Comparison of ENCODE assay signal across 23 mouse cellular contexts in the genomic region with DNA sequence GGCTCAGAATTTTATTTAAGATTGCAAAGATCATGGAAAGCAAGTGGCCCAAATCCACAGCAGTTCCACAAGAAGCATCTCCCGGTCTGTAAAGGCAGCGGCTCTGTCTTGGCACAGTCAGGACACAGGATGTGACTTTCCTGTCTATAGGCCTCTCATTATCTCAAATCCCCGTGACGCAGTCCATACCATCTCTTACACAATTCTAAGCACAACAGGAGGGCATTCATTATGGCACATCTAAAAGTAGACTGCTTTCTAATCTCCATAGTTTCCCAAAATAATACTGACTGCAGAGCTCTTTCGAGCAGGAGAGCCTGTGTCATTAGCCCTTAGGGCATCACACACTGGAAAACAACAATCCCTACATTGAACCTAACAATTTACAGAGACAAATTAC. TPM values are rescaled to one million over a fixed set of nuclear protein-coding genes. Genes with fewer than 3 reads are reported as not detected.
DNase-seq lines count a peak whose midpoint lies in the region; ATAC-seq and TF ChIP-seq lines count a peak whose summit lies in the region.
"Had no signal": no experiment of that assay in that cellular context is flagged by ENCODE, and none has a peak within 500 bp of the region (broad histone marks: within the 10 kb centered on the region; RNA-seq: fewer than 3 reads in every experiment).

No protein-coding gene starts in this region.

- no peaks in the 10 kb centered on the region for H3K9me3 ChIP-seq in embryonic facial prominence, embryonic 14.5 days (ENCODE audit: control insufficient read depth, low read length)
- H3K9me3 ChIP-seq in embryonic facial prominence, embryonic 10.5 days = no peaks in the 10 kb centered on the region
- H3K9me3 ChIP-seq in heart, embryonic 12.5 days (replicated peaks) = no peaks in the 10 kb centered on the region
- no peaks in the 10 kb centered on the region for H3K9me3 ChIP-seq in kidney, embryonic 16.5 days (ENCODE audit: low read length)
- H3K9me3 ChIP-seq: forebrain, embryonic 13.5 days; G1E; liver, embryonic 13.5 days; midbrain, embryonic 15.5 days had no signal

- no peaks in the 10 kb centered on the region for H3K79me2 ChIP-seq in macrophage (ENCODE audit: inconsistent target)

- no peak overlapping the region for H3K4me3 ChIP-seq in embryonic facial prominence, embryonic 14.5 days (ENCODE audit: low read depth, low read length)
- no peak overlapping the region for H3K4me3 ChIP-seq in embryonic facial prominence, embryonic 10.5 days
- no peak overlapping the region for H3K4me3 ChIP-seq in heart, embryonic 12.5 days
- H3K4me3 ChIP-seq in left cerebral cortex, adult 2 months = no peak overlapping the region
- no peak overlapping the region for H3K4me3 ChIP-seq in macrophage (ENCODE audit: inconsistent target)
- no peak overlapping the region for H3K4me3 ChIP-seq in kidney, embryonic 16.5 days (ENCODE audit: low read length)
- H3K4me3 ChIP-seq: forebrain, embryonic 13.5 days; liver, embryonic 13.5 days; midbrain, embryonic 15.5 days had no signal

- 0 out of 2 replicates have a peak overlapping the region, but pooled peaks have one; percentile 15 for H3K27ac ChIP-seq in embryonic facial prominence, embryonic 14.5 days (replicated peaks; ENCODE audit: low read depth, low read length)
- H3K27ac ChIP-seq in embryonic facial prominence, embryonic 10.5 days (replicated peaks) = no peak overlapping the region
- peak overlapping the region; percentile 87 for H3K27ac ChIP-seq in heart, embryonic 12.5 days (ENCODE audit: poor library complexity, severe bottlenecking)
- peak overlapping the region; percentile 66 for H3K27ac ChIP-seq in left cerebral cortex, adult 2 months
- H3K27ac ChIP-seq in macrophage = peak overlapping the region; percentile 25
- H3K27ac ChIP-seq in kidney, embryonic 16.5 days (ENCODE audit: low read length) = no peak overlapping the region
- H3K27ac ChIP-seq: forebrain, embryonic 13.5 days; hindbrain, embryonic 14.5 days; liver, embryonic 13.5 days; midbrain, embryonic 15.5 days had no signal

- no peak for ATAC-seq in embryonic facial prominence, embryonic 14.5 days (ENCODE audit: low read depth)
- ATAC-seq in heart, embryonic 12.5 days (ENCODE audit: insufficient number of reproducible peaks, low FRiP score) = peak; percentile 75; the same call in 1 of the 2 replicates
- no peak for ATAC-seq in kidney, embryonic 16.5 days (ENCODE audit: low FRiP score, low TSS enrichment)
- ATAC-seq: forebrain, embryonic 13.5 days; midbrain, embryonic 15.5 days had no signal

- no peak overlapping the region for H3K4me2 ChIP-seq in embryonic facial prominence, embryonic 14.5 days (ENCODE audit: low read depth, low read length)
- H3K4me2 ChIP-seq in heart, embryonic 12.5 days = no peak overlapping the region
- H3K4me2 ChIP-seq in kidney, embryonic 16.5 days (replicated peaks; ENCODE audit: low read depth, low read length) = no peak overlapping the region
- H3K4me2 ChIP-seq: forebrain, embryonic 13.5 days; hindbrain, embryonic 14.5 days; liver, embryonic 13.5 days; midbrain, embryonic 15.5 days had no signal

- no peaks in the 10 kb centered on the region for H3K4me1 ChIP-seq in embryonic facial prominence, embryonic 14.5 days (ENCODE audit: control insufficient read depth, insufficient read depth, low read length)
- H3K4me1 ChIP-seq in embryonic facial prominence, embryonic 10.5 days = no peaks in the 10 kb centered on the region
- peaks cover 18% of the 10 kb centered on the region for H3K4me1 ChIP-seq in heart, embryonic 12.5 days (replicated peaks)
- no peaks in the 10 kb centered on the region for H3K4me1 ChIP-seq in kidney, embryonic 16.5 days (ENCODE audit: insufficient read depth, low read length)
- H3K4me1 ChIP-seq: forebrain, embryonic 13.5 days; midbrain, embryonic 15.5 days had no signal

- no peaks in the 10 kb centered on the region for H3K27me3 ChIP-seq in embryonic facial prominence, embryonic 14.5 days (replicated peaks; ENCODE audit: control insufficient read depth, insufficient read depth, low read length)
- no peaks in the 10 kb centered on the region for H3K27me3 ChIP-seq in embryonic facial prominence, embryonic 10.5 days (replicated peaks; ENCODE audit: low read depth, poor library complexity, severe bottlenecking)
- no peaks in the 10 kb centered on the region for H3K27me3 ChIP-seq in heart, embryonic 12.5 days (replicated peaks)
- H3K27me3 ChIP-seq in kidney, embryonic 16.5 days (ENCODE audit: insufficient read depth, low read length) = no peaks in the 10 kb centered on the region
- H3K27me3 ChIP-seq: forebrain, embryonic 13.5 days; liver, embryonic 13.5 days; midbrain, embryonic 15.5 days had no signal

- intact Hi-C loops in heart, postnatal 10 days (cut with DNase I) = no loop called here
- intact Hi-C loops in left cerebral cortex, adult 2 months (cut with DNase I) = no loop called here
- intact Hi-C loops in left cerebral cortex, postnatal 4 days (cut with DNase I) = no loop called here

- no peak for DNase-seq in embryonic facial prominence, embryonic 14.5 days (ENCODE audit: low spot score)
- no peak for DNase-seq in embryonic facial prominence, embryonic 10.5 days (ENCODE audit: low spot score)
- no peak for DNase-seq in heart, postnatal 10 days
- no peak for DNase-seq in left cerebral cortex, adult 2 months (ENCODE audit: extremely low spot score in 1 of 2, low spot score in 2 of 2)
- no peak for DNase-seq in left cerebral cortex, postnatal 4 days
- DNase-seq: adrenal gland, postnatal 10 days; cerebellum, postnatal 14 days; gastrocnemius, postnatal 36 days; kidney, adult 11 months; kidney, postnatal 25 days; liver, embryonic 13.5 days; lung, adult 2 months; lung, postnatal 10 days; right cerebral cortex, adult 18-20 months; spleen, adult 18-20 months; thymus, postnatal 14 days had no signal

- 56% methylated on average over 5 of the region's 5 CpGs for WGBS in embryonic facial prominence, embryonic 14.5 days
- 55% methylated on average over 5 of the region's 5 CpGs for WGBS in embryonic facial prominence, embryonic 10.5 days
- WGBS in heart, embryonic 12.5 days = 19% methylated on average over 5 of the region's 5 CpGs
- WGBS in macrophage (ENCODE audit: missing documents) = 71% methylated on average over 5 of the region's 5 CpGs
- 78% methylated on average over 5 of the region's 5 CpGs for WGBS in kidney, embryonic 16.5 days

- H3K36me3 ChIP-seq in embryonic facial prominence, embryonic 14.5 days (ENCODE audit: control insufficient read depth, insufficient read depth, low read length) = 0 out of 2 replicates have a peak, but pooled peaks cover 8% of the 10 kb centered on the region
- H3K36me3 ChIP-seq in embryonic facial prominence, embryonic 10.5 days (replicated peaks) = peaks cover 9% of the 10 kb centered on the region; the same call in 1 of the 2 replicates
- 0 out of 2 replicates have a peak, but pooled peaks cover 9% of the 10 kb centered on the region for H3K36me3 ChIP-seq in heart, embryonic 12.5 days
- no peaks in the 10 kb centered on the region for H3K36me3 ChIP-seq in macrophage (ENCODE audit: inconsistent target)
- H3K36me3 ChIP-seq in kidney, embryonic 16.5 days (ENCODE audit: insufficient read depth, low read length) = no peaks in the 10 kb centered on the region
- H3K36me3 ChIP-seq: liver, embryonic 13.5 days; midbrain, embryonic 15.5 days had no signal

- H3K9ac ChIP-seq in embryonic facial prominence, embryonic 14.5 days (ENCODE audit: low read depth, low read length) = no peak overlapping the region
- H3K9ac ChIP-seq in heart, embryonic 12.5 days = no peak overlapping the region
- H3K9ac ChIP-seq in kidney, embryonic 16.5 days (replicated peaks; ENCODE audit: low read length) = no peak overlapping the region
- H3K9ac ChIP-seq: forebrain, embryonic 13.5 days; hindbrain, embryonic 14.5 days; liver, embryonic 13.5 days; midbrain, embryonic 15.5 days had no signal

- no peak for TF ChIP-seq CTCF in left cerebral cortex, adult 2 months (IDR thresholded peaks at IDR 0.05)

RNA-seq across cellular contexts. Expression of a gene that starts 17.0 kb away (rescaled TPM):
- polyA plus RNA-seq in embryonic facial prominence, embryonic 14.5 days (2014; fragmentation: Nextera tagmentation; extraction: Ambion mirVana) = 40.5 and 43.2 TPM in 2 replicates
- polyA plus RNA-seq in embryonic facial prominence, embryonic 10.5 days (2016; fragmentation: Nextera tagmentation; extraction: Ambion mirVana) = 73.2 and 78.5 TPM in 2 replicates
- 76.1 and 80.8 TPM in 2 replicates for polyA plus RNA-seq in heart, embryonic 12.5 days (2016; fragmentation: Nextera tagmentation; extraction: Ambion mirVana)
- 100 to 1,000 TPM; 111 to 118 TPM for total RNA-seq in heart, postnatal 10 days (2021)
- total RNA-seq in left cerebral cortex, adult 2 months (2021) = 10 to 100 TPM; 73.5 to 86.9 TPM
- 10 to 100 TPM; 83.3 to 89.3 TPM for total RNA-seq in left cerebral cortex, postnatal 4 days (2021)
- total RNA-seq in macrophage (2018; cell fraction: chromatin; rRNA removed) = 100 to 1,000 TPM; 115 to 354 (median 220) TPM
- total RNA-seq in macrophage (2018; cell fraction: cytosol; rRNA removed) = 100 to 1,000 TPM; 154 to 259 (median 208) TPM
- 100 to 1,000 TPM; 160 to 320 (median 230) TPM for total RNA-seq in macrophage (2018; cell fraction: nucleus; rRNA removed)
- 189 to 264 TPM (median 249 TPM) in 3 replicates for polyA plus RNA-seq in macrophage (2018)
- polyA plus RNA-seq in kidney, embryonic 16.5 days (2015; fragmentation: Nextera tagmentation; extraction: Ambion mirVana) = 29.0 and 32.8 TPM in 2 replicates

RNA-seq across cellular contexts. Expression of a gene that starts 45.5 kb away (rescaled TPM):
- 24.4 and 25.7 TPM in 2 replicates for polyA plus RNA-seq in embryonic facial prominence, embryonic 14.5 days (2014; fragmentation: Nextera tagmentation; extraction: Ambion mirVana)
- 22.4 and 26.5 TPM in 2 replicates for polyA plus RNA-seq in embryonic facial prominence, embryonic 10.5 days (2016; fragmentation: Nextera tagmentation; extraction: Ambion mirVana)
- 30.0 and 32.8 TPM in 2 replicates for polyA plus RNA-seq in heart, embryonic 12.5 days (2016; fragmentation: Nextera tagmentation; extraction: Ambion mirVana)
- total RNA-seq in heart, postnatal 10 days (2021) = 10 to 100 TPM; 24.7 to 34.4 TPM
- 10 to 100 TPM; 38.3 to 45.9 TPM for total RNA-seq in left cerebral cortex, adult 2 months (2021)
- total RNA-seq in left cerebral cortex, postnatal 4 days (2021) = 10 to 100 TPM; 53.6 to 54.1 TPM
- total RNA-seq in macrophage (2018; cell fraction: chromatin; rRNA removed) = 10 to 100 TPM in 25 of 26 experiments, 1 to 10 TPM in 1; 10.0 to 70.7 (median 32.2) TPM
- 10 to 100 TPM; 16.1 to 37.6 (median 25.1) TPM for total RNA-seq in macrophage (2018; cell fraction: cytosol; rRNA removed)
- 10 to 100 TPM; 10.6 to 63.5 (median 24.8) TPM for total RNA-seq in macrophage (2018; cell fraction: nucleus; rRNA removed)
- 18.6 to 31.7 TPM (median 25.9 TPM) in 3 replicates for polyA plus RNA-seq in macrophage (2018)
- 34.9 and 37.0 TPM in 2 replicates for polyA plus RNA-seq in kidney, embryonic 16.5 days (2015; fragmentation: Nextera tagmentation; extraction: Ambion mirVana)

Comparison
In these comparisons a context has a peak if more than half of its experiments do, and no peak if none do; other contexts are left out.
1. H3K27ac ChIP-seq: peak in embryonic facial prominence, embryonic 14.5 days (single experiment), heart, embryonic 12.5 days (single experiment), left cerebral cortex, adult 2 months (single experiment) and macrophage (single experiment); none in embryonic facial prominence, embryonic 10.5 days (single experiment) and kidney, embryonic 16.5 days (single experiment).